Mouse (Mus musculus) limb, embryonic 10.5 days (tissue): ENCODE measurements around the gene Serpinf1. TPM values are rescaled to one million over a fixed set of nuclear protein-coding genes. Genes with fewer than 3 reads are reported as not detected.

Experiments used
- microRNA counts: library from miRNA; unstranded; fragments of <30 nt; microRNA quantifications from one replicate; lab custom pipeline; 2017
- microRNA-seq: library from miRNA; unstranded; fragments of <30 nt; microRNA quantifications from one replicate; pipeline ENCODE4, GENCODE M21; 2017
- polyA plus RNA-seq: library from polyadenylated mRNA; unstranded; fragments of >200 nt; fragmentation: Nextera tagmentation; extraction: Ambion mirVana; gene quantifications from 2 replicates; pipeline ENCODE4 v1.2.1, GENCODE M21; 2016

The Serpinf1 gene
- polyA plus RNA-seq, 1 experiment from 2014 or later = 217 TPM

MicroRNAs within 50 kb of the gene (microRNA counts, 519-probe panel; counts per million panel counts)
- 4,922 counts per million, percentile 86 among the panel's probes with 10 or more counts for microRNA mmu-miR-22 (lab: Ali Mortazavi, UCI)

Small RNAs within 50 kb of the gene (microRNA-seq; reads per million reads assigned to microRNA genes)
- 1,210 reads per million, percentile 77 among the genes with 10 or more reads in this experiment for gene Mir22

Other genes with a start within 250 kb of the Serpinf1 start
- gene Ovca2, start 243.9 kb downstream of the Serpinf1 start, polyA plus RNA-seq = 38.0 and 39.9 TPM in 2 replicates
- 32.7 and 35.3 TPM in 2 replicates for gene Dph1, start 231.5 kb downstream of the Serpinf1 start, polyA plus RNA-seq
- 0.90 and 1.3 TPM in 2 replicates for gene Rtn4rl1, start 228.9 kb downstream of the Serpinf1 start, polyA plus RNA-seq
- gene Rpa1, start 74.4 kb downstream of the Serpinf1 start, polyA plus RNA-seq = 178 and 185 TPM in 2 replicates
- gene Smyd4, start 74.3 kb downstream of the Serpinf1 start, polyA plus RNA-seq = 15.0 and 17.1 TPM in 2 replicates
- gene Serpinf2, start 16.9 kb upstream of the Serpinf1 start, polyA plus RNA-seq = 0.36 TPM in 1 of 2 replicates, not detected in the other
- gene Wdr81, start 32.0 kb upstream of the Serpinf1 start, polyA plus RNA-seq = 5.6 and 6.6 TPM in 2 replicates
- gene Tlcd2, start 39.0 kb upstream of the Serpinf1 start, polyA plus RNA-seq = 9.2 and 9.8 TPM in 2 replicates
- gene Prpf8, start 64.1 kb upstream of the Serpinf1 start, polyA plus RNA-seq = 81.7 and 82.6 TPM in 2 replicates
- 0.25 and 0.46 TPM in 2 replicates for gene Rilp, start 87.4 kb upstream of the Serpinf1 start, polyA plus RNA-seq
- gene Scarf1, start 90.8 kb upstream of the Serpinf1 start, polyA plus RNA-seq = 7.0 and 7.1 TPM in 2 replicates
- 3.4 and 4.9 TPM in 2 replicates for gene Slc43a2, start 109.0 kb upstream of the Serpinf1 start, polyA plus RNA-seq
- 60.9 and 68.8 TPM in 2 replicates for gene Pitpna, start 165.4 kb upstream of the Serpinf1 start, polyA plus RNA-seq
- 14.4 and 17.6 TPM in 2 replicates for gene Inpp5k, start 208.3 kb upstream of the Serpinf1 start, polyA plus RNA-seq
- 19.7 and 20.2 TPM in 2 replicates for gene Myo1c, start 227.8 kb upstream of the Serpinf1 start, polyA plus RNA-seq